Mouse (Mus musculus) bone marrow, adult 2 months (tissue): ENCODE measurements around the gene Arhgap45.

Experiments used
- CTCF ChIP-seq: fragments of 200-500 bp; IDR thresholded peaks from 2 replicates; pipeline ENCODE4 v1.5.1; 2011; ENCODE audit warnings: low read length, control low read depth; ENCODE audit not compliant: control insufficient read depth, insufficient read depth
- POLR2A ChIP-seq: fragments of 200-500 bp; IDR thresholded peaks from 2 replicates; pipeline ENCODE4 v1.6.1; 2011; ENCODE audit warnings: low read depth, mild to moderate bottlenecking, control low read depth, low read length, borderline replicate concordance; ENCODE audit not compliant: control insufficient read depth

GRCm38 (mm10) chr10:80024229-80025043, 8.0 kb downstream of the Arhgap45 start:
- no peak for TF ChIP-seq CTCF
- no peak for TF ChIP-seq POLR2A
